Mouse (Mus musculus): Measurements from ENCODE around the gene Arhgef17. TPM values are rescaled to one million over a fixed set of nuclear protein-coding genes. Genes with fewer than 3 reads are reported as not detected.

The Arhgef17 gene
- polyA plus RNA-seq, 1 experiment from 2014 or later, result 9.3 TPM

DNA sequence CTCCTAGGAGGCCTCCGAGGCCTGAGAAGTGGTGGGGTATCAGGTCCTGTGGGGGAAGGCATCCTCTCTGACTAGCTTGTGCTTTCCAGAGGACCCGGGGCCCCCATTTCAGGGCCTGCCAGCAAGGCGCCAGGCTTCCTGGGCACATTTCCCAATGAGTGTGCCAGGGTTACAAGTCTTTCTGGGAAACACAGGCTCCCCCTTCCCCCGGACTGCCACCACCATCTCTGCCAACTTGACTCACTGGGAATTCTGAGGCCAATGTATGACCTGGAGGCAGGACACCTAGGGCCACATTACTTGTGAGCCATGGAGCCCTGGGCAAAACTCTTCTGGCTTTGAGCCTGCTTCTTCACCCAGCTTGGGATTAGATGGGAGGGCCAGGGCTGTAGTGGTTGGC lies 9.0 kb downstream of the Arhgef17 start:
- no peak overlapping the region for H3K4me3 ChIP-seq
- no peaks in the 10 kb centered on the region for H3K27me3 ChIP-seq (replicated peaks; ENCODE audit: low read depth, poor library complexity, severe bottlenecking)
- peaks cover 89% of the 10 kb centered on the region for H3K36me3 ChIP-seq (replicated peaks)
- DNase-seq (ENCODE audit: low spot score), result no peak
- WGBS, result 92% methylated on average over 4 of the region's 4 CpGs
- peak overlapping the region; percentile 24; the same call in 1 of the 2 replicates for H3K27ac ChIP-seq (replicated peaks)
- peaks cover 100% of the 10 kb centered on the region for H3K4me1 ChIP-seq
- H3K9me3 ChIP-seq, result no peaks in the 10 kb centered on the region

GRCm38 (mm10) chr7:100921289-100921688 lies 10.6 kb downstream of the Arhgef17 start:
- no peak overlapping the region for H3K27ac ChIP-seq (replicated peaks)
- no peaks in the 10 kb centered on the region for H3K9me3 ChIP-seq
- no peaks in the 10 kb centered on the region for H3K27me3 ChIP-seq (replicated peaks; ENCODE audit: low read depth, poor library complexity, severe bottlenecking)
- H3K4me1 ChIP-seq, result peaks cover 100% of the 10 kb centered on the region
- no peak for DNase-seq (ENCODE audit: low spot score)
- H3K4me3 ChIP-seq, result no peak overlapping the region
- H3K36me3 ChIP-seq (replicated peaks), result peaks cover 94% of the 10 kb centered on the region
- 93% methylated on average over 5 of the region's 5 CpGs for WGBS

DNA sequence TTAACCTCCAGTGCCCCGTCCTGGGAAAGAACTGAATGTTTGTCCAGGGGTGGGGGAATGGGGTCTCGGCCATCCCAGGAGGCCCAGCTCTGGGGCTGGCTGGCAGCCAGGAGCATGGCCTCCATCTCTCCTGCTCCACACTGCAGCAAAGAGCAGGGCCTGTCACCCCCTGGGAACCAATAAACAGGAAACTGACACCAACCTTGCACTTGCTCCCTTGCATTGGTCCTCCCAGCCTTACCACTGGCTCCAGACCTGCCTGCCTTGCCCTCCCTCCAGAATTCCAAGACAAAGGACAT lies 12.1 kb downstream of the Arhgef17 start:
- Histone ChIP-seq H3K4me3 (peak overlapping the region; percentile 35), H3K4me1 (peaks cover 100% of the 10 kb centered on the region)
- peak; percentile 80 for DNase-seq (ENCODE audit: low spot score)

DNA sequence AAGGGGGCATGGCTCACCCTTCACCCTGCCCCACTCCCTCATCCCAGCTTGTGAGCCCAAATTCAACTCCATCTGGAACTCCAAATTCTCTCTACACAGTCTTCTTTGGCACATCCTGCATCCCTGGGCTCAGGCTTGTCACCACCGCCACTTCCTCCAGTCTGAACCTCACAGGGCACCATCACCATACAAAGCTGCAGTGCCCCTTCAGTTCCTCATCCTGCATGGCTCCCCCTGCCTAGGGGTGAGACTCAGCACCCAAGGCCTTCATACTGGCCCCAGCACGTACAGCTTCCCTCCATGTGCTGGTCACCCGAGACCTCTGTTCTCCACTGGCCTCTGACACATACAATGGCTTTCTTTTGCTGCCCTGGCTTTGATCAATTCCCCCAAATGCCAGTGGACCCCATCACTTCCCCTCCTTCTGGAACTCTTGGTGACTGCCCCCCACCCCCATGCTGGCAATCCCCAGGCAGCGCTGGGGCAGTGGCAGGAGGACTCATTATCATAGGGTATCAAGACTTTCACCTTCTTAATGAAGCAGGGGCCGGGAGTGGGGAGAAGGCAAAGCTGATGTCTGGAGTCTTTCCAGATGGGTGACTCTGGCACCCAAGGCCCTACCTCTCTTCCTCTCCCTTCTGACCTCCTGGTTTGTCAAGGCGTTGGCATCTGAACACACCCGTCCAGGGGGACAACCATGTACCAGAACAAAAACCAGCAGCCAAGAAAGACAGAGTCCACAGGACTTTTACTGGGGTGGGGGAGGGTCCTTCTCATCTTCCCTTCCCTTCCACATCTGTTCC lies 12.7 kb downstream of the Arhgef17 start:
- H3K36me3 ChIP-seq (replicated peaks), result peaks cover 95% of the 10 kb centered on the region
- DNase-seq (ENCODE audit: low spot score), result no peak
- peaks cover 98% of the 10 kb centered on the region for H3K4me1 ChIP-seq
- peak overlapping the region; percentile 35 for H3K4me3 ChIP-seq
- H3K27me3 ChIP-seq (replicated peaks; ENCODE audit: low read depth, poor library complexity, severe bottlenecking), result no peaks in the 10 kb centered on the region
- no peaks in the 10 kb centered on the region for H3K9me3 ChIP-seq
- peak overlapping the region; percentile 82 for H3K27ac ChIP-seq (replicated peaks)
- 31% methylated on average over 7 of the region's 7 CpGs for WGBS

More for the DNA sequence above, 12.1 kb downstream of the Arhgef17 start:
- no peaks in the 10 kb centered on the region for H3K27me3 ChIP-seq (replicated peaks; ENCODE audit: low read depth, poor library complexity, severe bottlenecking)
- peak overlapping the region; percentile 82 for H3K27ac ChIP-seq (replicated peaks)
- peaks cover 95% of the 10 kb centered on the region for H3K36me3 ChIP-seq (replicated peaks)
- 11% methylated on average over 2 of the region's 2 CpGs for WGBS
- no peaks in the 10 kb centered on the region for H3K9me3 ChIP-seq

GRCm38 (mm10) chr7:100918176-100918575 lies 13.7 kb downstream of the Arhgef17 start:
- Histone ChIP-seq H3K36me3 (replicated peaks) (peaks cover 95% of the 10 kb centered on the region), H3K4me3 (peak overlapping the region; percentile 19; the same call in 1 of the 2 replicates), H3K27me3 (replicated peaks; ENCODE audit: low read depth, poor library complexity, severe bottlenecking) (no peaks in the 10 kb centered on the region), H3K27ac (replicated peaks) (peak overlapping the region; percentile 82), H3K4me1 (peaks cover 98% of the 10 kb centered on the region), H3K9me3 (no peaks in the 10 kb centered on the region)
- WGBS, result 35% methylated on average over 9 of the region's 9 CpGs
- peak; percentile 46 for DNase-seq (ENCODE audit: low spot score)

- no peaks in the 10 kb centered on the region for H3K27me3 ChIP-seq (replicated peaks; ENCODE audit: low read depth, poor library complexity, severe bottlenecking)
- H3K4me3 ChIP-seq, result peak overlapping the region; percentile 19; the same call in 1 of the 2 replicates
- no peaks in the 10 kb centered on the region for H3K9me3 ChIP-seq
- peak overlapping the region; percentile 82 for H3K27ac ChIP-seq (replicated peaks)
- H3K4me1 ChIP-seq, result peaks cover 96% of the 10 kb centered on the region
- H3K36me3 ChIP-seq (replicated peaks), result peaks cover 95% of the 10 kb centered on the region
- no peak for DNase-seq (ENCODE audit: low spot score)
- WGBS, result 50% methylated on average over 6 of the region's 6 CpGs
These were observed 14.2 kb downstream of the Arhgef17 start for GRCm38 (mm10) chr7:100917751-100918150.

- Histone ChIP-seq H3K27ac (replicated peaks) (no peak overlapping the region), H3K9me3 (no peaks in the 10 kb centered on the region), H3K4me1 (peaks cover 96% of the 10 kb centered on the region), H3K27me3 (replicated peaks; ENCODE audit: low read depth, poor library complexity, severe bottlenecking) (no peaks in the 10 kb centered on the region), H3K4me3 (no peak overlapping the region), H3K36me3 (replicated peaks) (peaks cover 93% of the 10 kb centered on the region)
- WGBS, result 89% methylated on average over 6 of the region's 6 CpGs
- no peak for DNase-seq (ENCODE audit: low spot score)
These were observed 15.4 kb downstream of the Arhgef17 start for GRCm38 (mm10) chr7:100916526-100916925.

- Histone ChIP-seq H3K36me3 (replicated peaks) (peaks cover 93% of the 10 kb centered on the region), H3K27me3 (replicated peaks; ENCODE audit: low read depth, poor library complexity, severe bottlenecking) (no peaks in the 10 kb centered on the region), H3K4me3 (no peak overlapping the region), H3K27ac (replicated peaks) (no peak overlapping the region), H3K9me3 (no peaks in the 10 kb centered on the region), H3K4me1 (peaks cover 96% of the 10 kb centered on the region)
- DNase-seq (ENCODE audit: low spot score), result no peak
- 84% methylated on average over 5 of the region's 5 CpGs for WGBS
These were observed 16.7 kb downstream of the Arhgef17 start for GRCm38 (mm10) chr7:100915204-100915603.

DNA sequence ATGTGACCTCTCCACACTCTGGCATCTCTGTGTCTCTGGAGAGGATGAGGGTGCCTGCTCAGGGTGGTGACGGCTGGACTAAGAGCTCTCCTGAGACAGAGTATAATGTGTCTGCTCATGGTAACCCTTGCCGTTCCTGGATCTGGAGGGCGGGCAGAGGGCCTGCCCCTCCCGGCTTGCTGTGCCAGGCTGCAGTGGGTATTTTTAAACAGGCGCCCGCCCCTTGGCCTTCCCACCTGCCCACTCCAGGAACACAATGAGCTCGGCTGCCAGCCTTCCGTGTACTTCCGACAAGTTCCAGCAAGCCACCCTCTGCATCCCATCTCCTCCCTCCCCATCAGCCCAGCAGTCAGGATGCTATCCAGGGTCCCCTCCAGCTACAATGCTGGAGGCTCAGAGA lies 20.1 kb downstream of the Arhgef17 start:
- H3K27ac ChIP-seq (replicated peaks), result peak overlapping the region; percentile 82
- peaks cover 92% of the 10 kb centered on the region for H3K4me1 ChIP-seq
- H3K9me3 ChIP-seq, result no peaks in the 10 kb centered on the region
- 51% methylated on average over 9 of the region's 9 CpGs for WGBS
- DNase-seq (ENCODE audit: low spot score), result no peak
- H3K36me3 ChIP-seq (replicated peaks), result peaks cover 80% of the 10 kb centered on the region
- H3K4me3 ChIP-seq, result peak overlapping the region; percentile 25; the same call in 1 of the 2 replicates
- H3K27me3 ChIP-seq (replicated peaks; ENCODE audit: low read depth, poor library complexity, severe bottlenecking), result no peaks in the 10 kb centered on the region

- WGBS, result 12% methylated on average over 2 of the region's 2 CpGs
- peaks cover 78% of the 10 kb centered on the region for H3K36me3 ChIP-seq (replicated peaks)
- peaks cover 87% of the 10 kb centered on the region for H3K4me1 ChIP-seq
- H3K27me3 ChIP-seq (replicated peaks; ENCODE audit: low read depth, poor library complexity, severe bottlenecking), result no peaks in the 10 kb centered on the region
- peak overlapping the region; percentile 25; the same call in 1 of the 2 replicates for H3K4me3 ChIP-seq
- DNase-seq (ENCODE audit: low spot score), result peak; percentile 74
- H3K9me3 ChIP-seq, result no peaks in the 10 kb centered on the region
- H3K27ac ChIP-seq (replicated peaks), result peak overlapping the region; percentile 82
These were observed 20.6 kb downstream of the Arhgef17 start for GRCm38 (mm10) chr7:100911246-100911770.

DNA sequence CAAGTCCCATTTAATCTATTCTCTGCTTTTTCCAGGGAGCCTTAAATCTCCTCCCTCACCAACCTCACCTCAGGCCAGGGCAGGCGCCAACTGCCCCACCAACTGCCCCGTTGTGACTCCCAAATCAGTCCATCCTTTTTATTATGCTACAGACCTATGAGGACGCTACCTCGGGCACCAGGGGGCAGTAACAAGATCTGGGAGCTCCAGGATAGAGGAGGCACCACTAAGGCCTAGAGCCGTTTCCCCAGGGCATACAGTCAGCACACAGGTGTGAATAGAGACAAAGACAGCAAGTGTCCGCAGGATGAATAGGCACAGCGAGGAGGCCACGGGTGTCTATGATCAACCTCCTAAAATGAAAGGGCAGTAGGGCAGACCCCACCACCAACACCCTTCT lies 23.3 kb downstream of the Arhgef17 start:
- WGBS, result 52% methylated on average over 8 of the region's 8 CpGs
- Histone ChIP-seq H3K27ac (replicated peaks) (peak overlapping the region; percentile 76), H3K27me3 (replicated peaks; ENCODE audit: low read depth, poor library complexity, severe bottlenecking) (no peaks in the 10 kb centered on the region), H3K4me1 (peaks cover 62% of the 10 kb centered on the region), H3K4me3 (no peak overlapping the region), H3K36me3 (replicated peaks) (peaks cover 76% of the 10 kb centered on the region), H3K9me3 (no peaks in the 10 kb centered on the region)
- DNase-seq (ENCODE audit: low spot score), result no peak

GRCm38 (mm10) chr7:100908061-100908460 lies 23.8 kb downstream of the Arhgef17 start:
- no peaks in the 10 kb centered on the region for H3K9me3 ChIP-seq
- H3K4me3 ChIP-seq, result no peak overlapping the region
- peaks cover 71% of the 10 kb centered on the region for H3K36me3 ChIP-seq (replicated peaks)
- WGBS, result 78% methylated on average over 8 of the region's 8 CpGs
- H3K4me1 ChIP-seq, result peaks cover 57% of the 10 kb centered on the region
- no peak for DNase-seq (ENCODE audit: low spot score)
- H3K27ac ChIP-seq (replicated peaks), result peak overlapping the region; percentile 76
- no peaks in the 10 kb centered on the region for H3K27me3 ChIP-seq (replicated peaks; ENCODE audit: low read depth, poor library complexity, severe bottlenecking)

GRCm38 (mm10) chr7:100907231-100907630 lies 24.7 kb downstream of the Arhgef17 start:
- DNase-seq (ENCODE audit: low spot score), result peak; percentile 80
- Histone ChIP-seq H3K27ac (replicated peaks) (peak overlapping the region; percentile 76), H3K36me3 (replicated peaks) (peaks cover 70% of the 10 kb centered on the region), H3K27me3 (replicated peaks; ENCODE audit: low read depth, poor library complexity, severe bottlenecking) (no peaks in the 10 kb centered on the region), H3K4me1 (peaks cover 50% of the 10 kb centered on the region), H3K9me3 (no peaks in the 10 kb centered on the region), H3K4me3 (peak overlapping the region; percentile 29; the same call in 1 of the 2 replicates)
- 0% methylated on average over 1 of the region's 1 CpGs for WGBS

Data from embryonic facial prominence, embryonic 10.5 days (tissue).